Mouse (Mus musculus) right cerebral cortex, adult 18-20 months (tissue): ENCODE results near the gene Acy3.
"Not testable (repeated sequence)": the region's sequence is repeated elsewhere in the genome, so short reads cannot be mapped to it uniquely, and the experiment has no call there.

Experiments
- DNase-seq: peaks from one replicate; pipeline ENCODE4 v3.0.0; 2022; ENCODE audit warnings: mixed read lengths

Acy3 gene

DNA sequence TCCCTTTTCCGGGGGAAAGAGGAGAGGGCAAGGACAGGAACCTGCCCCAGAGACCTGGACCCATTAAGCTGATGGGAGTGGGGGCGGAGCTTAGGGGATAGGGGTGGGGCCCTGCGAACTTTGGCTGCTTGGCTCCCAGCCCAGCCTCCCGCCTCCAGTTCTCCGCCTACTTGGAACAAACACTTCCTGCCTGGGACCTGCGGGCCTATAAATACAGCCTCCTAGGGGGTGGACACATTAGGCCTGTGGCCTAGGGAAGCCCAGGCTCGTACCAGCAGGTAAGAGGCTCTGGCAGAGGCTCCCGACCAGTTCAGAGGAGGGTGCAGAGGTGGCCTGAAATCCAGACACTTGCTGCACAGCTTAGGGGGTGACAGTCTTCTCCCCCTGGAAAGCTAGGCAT lies at the start of gene Acy3:
TSS of gene Acy3 (plus strand) at position 237 of the 400 bp plus-strand sequence.
- DNase-seq: peak; percentile 66

DNA sequence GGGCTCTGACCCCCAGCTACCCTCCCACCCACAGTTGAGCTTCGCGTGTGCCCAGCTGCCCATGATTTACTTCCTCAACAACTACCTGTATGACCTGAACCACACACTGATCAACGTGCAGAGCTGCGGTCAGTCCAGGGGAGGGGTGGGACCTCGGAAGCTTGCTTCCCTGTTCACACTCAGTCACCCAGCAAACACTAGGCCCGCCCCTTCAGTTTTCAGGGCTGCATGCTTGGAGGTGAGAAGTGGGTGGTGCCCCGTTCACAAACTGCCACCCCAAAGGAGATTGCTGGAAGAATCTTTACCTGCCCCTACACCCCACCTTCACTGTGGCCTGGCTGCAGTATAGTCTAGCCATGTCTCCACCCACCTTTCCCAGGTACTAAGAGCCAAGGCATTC lies 44.1 kb upstream of the Acy3 start:
- no peak for DNase-seq

DNA sequence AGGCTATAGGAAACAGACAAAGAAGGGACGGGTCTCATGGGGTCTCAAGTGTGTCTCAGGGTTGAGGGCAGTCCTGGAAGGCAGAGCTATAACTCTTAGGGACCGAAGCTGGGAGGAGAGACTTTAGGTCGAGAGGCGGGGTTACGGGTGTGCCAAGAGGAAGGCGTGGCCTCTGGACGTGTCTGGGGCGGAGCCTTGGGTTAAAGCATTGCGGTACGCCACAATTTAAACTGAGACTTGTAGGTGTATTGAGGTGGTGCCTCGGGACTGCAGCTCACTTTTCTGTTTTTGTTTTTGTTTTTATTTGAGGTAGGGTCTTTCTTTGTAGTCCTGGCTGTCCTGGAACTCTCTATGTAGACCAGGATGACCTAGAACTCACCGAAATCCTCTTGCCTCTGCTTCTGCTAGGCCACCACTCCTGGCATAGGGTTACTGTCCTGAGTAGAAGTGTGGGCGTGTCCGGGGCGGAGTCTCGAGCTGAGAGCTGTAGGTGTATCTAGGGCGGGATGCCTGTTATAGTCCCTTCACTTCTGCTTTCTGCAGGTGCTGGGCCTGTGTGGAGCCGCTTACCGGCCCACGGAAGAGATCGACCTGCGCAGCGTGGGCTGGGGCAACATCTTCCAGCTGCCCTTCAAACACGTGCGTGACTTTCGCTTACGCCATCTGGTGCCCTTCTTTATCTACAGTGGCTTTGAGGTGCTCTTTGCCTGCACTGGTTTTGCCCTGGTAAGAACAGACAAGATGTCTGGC lies 43.2 kb upstream of the Acy3 start:
- no peak for DNase-seq

GRCm38 (mm10) chr19:3945872-3946564 lies 40.4 kb upstream of the Acy3 start:
- no peak for DNase-seq

DNA sequence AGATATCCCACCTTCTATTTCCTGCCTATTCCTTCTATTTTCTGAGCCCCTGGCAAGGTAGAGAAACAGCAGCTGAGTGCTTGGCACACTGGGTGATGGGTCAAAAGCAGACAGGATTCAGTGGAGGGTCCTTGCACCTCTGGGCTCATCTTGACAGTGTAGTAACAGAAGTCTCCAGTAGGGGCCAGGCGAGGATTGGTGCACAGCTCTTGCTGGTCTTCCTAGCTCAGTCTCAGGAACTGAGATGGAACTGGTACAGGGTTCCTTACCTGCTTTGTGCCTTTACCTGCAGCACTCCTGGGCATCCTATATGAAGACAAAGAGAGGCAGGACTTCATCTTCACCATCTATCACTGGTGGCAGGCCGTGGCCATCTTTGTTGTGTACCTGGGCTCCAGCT lies 39.7 kb upstream of the Acy3 start:
- peak; percentile 57 for DNase-seq

GRCm38 (mm10) chr19:3947813-3948212 lies 38.6 kb upstream of the Acy3 start:
- no peak for DNase-seq

GRCm38 (mm10) chr19:3948546-3948945 lies 37.8 kb upstream of the Acy3 start:
- no peak for DNase-seq

GRCm38 (mm10) chr19:3950331-3950730 lies 36.0 kb upstream of the Acy3 start:
- no peak for DNase-seq

- DNase-seq: no peak
These were observed 34.9 kb upstream of the Acy3 start for GRCm38 (mm10) chr19:3951461-3951860.

DNA sequence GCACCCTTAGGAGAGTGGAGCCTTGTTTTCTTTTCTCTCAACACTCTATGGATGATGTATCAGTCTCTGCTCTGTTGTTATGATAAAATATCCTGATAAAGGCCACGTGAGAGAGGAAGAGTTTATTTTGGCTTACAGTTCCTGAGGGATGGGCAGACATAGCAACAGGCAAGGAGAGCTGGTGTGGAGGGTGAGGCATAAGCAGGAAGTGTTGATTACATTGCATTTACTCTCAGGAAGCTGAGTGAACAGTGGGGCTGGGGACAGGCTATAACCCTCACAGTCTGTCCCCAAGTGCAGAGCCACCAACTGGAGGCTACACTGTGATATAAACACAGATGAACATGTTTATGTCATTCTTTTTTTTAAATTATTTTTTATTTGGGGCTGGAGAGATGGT lies 34.3 kb upstream of the Acy3 start:
- DNase-seq: no peak

GRCm38 (mm10) chr19:3955033-3955432 lies 31.3 kb upstream of the Acy3 start:
- no peak for DNase-seq

GRCm38 (mm10) chr19:3955804-3956203 lies 30.6 kb upstream of the Acy3 start:
- DNase-seq: no peak

DNA sequence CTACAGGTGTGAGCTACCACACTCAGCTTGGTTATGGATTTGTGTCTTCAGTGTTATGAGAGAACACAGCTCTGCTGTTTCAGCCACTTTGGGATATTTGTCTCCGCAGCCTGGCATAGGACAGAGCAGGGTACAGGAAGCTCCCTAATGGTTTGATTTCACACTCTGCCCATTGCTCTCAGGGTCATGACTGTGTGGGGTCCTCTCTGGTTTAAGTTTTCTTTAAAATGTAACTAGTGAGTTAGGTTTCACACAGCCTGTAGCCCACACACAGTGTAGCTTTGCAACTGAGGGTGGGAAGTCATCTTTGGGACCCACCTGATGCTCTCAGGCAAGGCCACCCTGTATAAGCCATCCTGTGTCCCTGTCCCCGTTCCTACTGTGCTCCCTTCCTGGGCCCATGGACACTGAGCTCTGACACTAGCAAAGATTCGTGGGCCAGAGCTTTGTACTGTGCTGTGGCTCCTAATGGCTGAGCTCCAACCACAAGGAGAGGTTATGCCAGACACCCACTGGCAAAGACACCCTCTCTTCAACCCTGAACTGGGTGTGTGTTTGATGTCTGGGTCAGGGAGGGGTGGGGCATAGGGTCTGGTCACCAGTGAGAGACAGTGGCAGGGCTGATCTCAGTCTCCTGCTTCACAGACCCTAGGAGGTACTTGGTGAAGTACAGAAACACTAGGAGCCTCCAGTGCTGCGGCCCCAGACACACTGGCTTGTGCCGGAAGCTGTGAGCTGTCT lies 28.9 kb upstream of the Acy3 start:
- not testable (repeated sequence) for DNase-seq

DNA sequence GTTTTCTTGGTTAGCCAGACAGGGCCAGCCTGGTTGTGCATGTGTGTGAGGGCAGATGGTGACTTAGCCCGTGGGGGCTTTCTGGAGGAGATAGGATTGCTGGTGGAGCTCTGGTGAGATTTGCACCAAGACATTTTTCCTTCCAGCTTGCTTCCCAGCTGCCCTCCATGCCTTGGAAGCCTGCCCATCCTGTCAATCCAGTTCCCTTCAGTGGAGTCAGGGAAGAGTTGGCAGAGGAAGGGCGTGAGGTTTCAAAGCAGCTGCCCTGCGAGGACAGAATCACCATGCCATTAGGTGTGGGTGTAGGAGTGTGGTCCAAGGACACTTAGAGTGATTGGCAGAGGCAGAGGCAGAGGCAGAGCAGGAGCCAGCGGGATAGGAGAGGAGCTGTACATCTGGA lies 27.9 kb upstream of the Acy3 start, which contains the start of gene Aldh3b3:
TSS of gene Aldh3b3 (plus strand) at position 176 of the 400 bp plus-strand sequence.
- DNase-seq: no peak

DNA sequence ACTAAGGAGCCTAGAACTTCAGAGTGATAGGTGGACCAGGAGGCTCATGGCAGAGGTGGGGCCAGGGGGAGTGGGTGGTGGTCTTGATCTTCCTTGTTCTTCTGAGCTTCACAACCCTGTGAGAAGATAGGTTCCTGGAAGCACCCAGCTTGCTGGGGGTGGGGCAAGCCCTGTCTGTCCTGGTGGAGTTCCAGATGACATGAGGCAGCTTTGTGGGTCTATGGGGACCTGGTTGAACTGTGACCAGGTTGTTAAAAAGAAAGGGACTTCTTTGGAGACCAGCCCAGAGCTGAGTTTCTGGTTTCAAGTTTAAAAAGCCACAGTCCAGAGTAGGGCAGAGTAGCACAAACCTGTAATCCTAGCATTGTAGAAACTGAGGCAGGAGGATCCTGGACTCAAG lies 27.3 kb upstream of the Acy3 start:
- no peak for DNase-seq

GRCm38 (mm10) chr19:3960211-3960610 lies 26.2 kb upstream of the Acy3 start:
- no peak for DNase-seq

- not testable (repeated sequence) for DNase-seq
These were observed 24.6 kb upstream of the Acy3 start for GRCm38 (mm10) chr19:3961805-3962204.

DNA sequence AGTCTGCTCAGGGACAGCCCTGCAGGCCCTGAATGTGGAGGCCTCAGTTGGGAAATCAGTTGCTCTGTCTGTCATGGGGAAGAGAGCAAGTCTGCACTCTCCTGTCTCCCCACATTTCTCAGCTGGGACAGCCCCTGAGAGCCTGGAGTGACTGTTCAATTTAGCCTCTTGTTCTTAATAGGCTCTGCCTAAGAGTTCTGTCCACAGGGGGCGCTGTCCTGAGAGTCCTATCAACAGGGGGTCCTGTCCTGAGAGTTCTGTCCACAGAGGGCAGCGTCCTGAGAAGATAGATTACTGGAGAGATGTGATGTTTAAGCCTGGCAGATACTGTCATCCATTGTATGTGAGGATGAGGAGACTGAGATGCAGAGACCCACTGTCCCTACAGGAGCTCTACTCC lies 23.9 kb upstream of the Acy3 start:
- no peak for DNase-seq

GRCm38 (mm10) chr19:3964030-3964429 lies 22.3 kb upstream of the Acy3 start:
- no peak for DNase-seq

GRCm38 (mm10) chr19:3966330-3967075 lies 19.9 kb upstream of the Acy3 start:
- peak; percentile 24 for DNase-seq

DNA sequence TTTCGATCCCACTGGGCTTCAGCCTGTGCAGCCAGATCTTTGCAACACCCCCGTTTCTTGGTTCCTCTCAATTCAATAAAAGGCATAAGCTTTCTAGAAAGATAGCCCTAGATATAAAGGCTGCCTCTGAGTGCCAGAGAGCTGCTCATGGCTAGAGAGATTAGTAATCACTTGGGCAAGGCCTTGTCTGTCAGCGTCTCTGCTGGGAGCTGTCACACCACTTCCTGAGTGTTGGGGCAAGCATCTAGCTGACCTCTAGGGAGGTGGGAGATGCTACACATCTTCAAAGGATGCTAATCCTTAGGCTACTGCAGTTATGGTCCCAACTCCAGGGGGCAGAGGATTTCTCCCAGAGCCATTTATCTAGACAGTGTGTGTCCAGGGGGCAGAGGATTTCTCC lies 19.1 kb upstream of the Acy3 start:
- DNase-seq: no peak

DNA sequence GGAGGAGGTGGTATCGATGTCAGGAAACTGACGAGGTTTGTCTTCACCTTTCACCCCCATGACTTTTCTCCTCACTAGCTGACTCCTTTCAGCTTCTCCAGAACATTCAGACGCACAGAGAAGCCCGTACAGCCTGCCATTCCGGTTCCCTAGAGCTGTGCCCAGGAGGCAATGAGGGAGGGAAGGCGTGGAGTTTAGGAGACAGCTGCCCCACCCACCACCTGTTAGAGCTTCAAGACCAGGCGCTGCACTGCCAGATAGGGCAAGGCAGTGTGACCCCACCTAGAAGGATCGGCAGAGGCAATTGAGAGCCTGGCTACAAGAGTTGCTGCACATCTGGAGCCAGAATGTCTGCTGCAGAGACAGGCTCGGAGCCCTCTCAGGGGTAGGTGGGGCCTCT lies 14.1 kb upstream of the Acy3 start, which contains the start of gene Aldh3b2:
TSS of gene Aldh3b2 (plus strand) at position 100 of the 400 bp plus-strand sequence.
- DNase-seq: no peak

- not testable (repeated sequence) for DNase-seq
These were observed 11.8 kb upstream of the Acy3 start for GRCm38 (mm10) chr19:3974608-3975007.
